Mouse (Mus musculus): ENCODE data around the gene Olfr215. TPM values are rescaled to one million over a fixed set of nuclear protein-coding genes. Genes with fewer than 3 reads are reported as not detected.

Gene Olfr215
- total RNA-seq, 1 experiment from 2014 or later, result not detected

Other genes starting within 250 kb of the Olfr215 start
- gene March8, start 246.2 kb downstream of the Olfr215 start, total RNA-seq (2017), result 6.8 and 18.2 TPM in 2 replicates
- 110 and 128 TPM in 2 replicates for gene Alox5, start 123.0 kb downstream of the Olfr215 start, total RNA-seq (2017)
- not detected in 2 replicates for gene Olfr211, start 95.1 kb downstream of the Olfr215 start, total RNA-seq (2017)
- not detected in 2 replicates for gene Olfr212, start 77.7 kb downstream of the Olfr215 start, total RNA-seq (2017)
- not detected in 2 replicates for gene Olfr213, start 45.7 kb downstream of the Olfr215 start, total RNA-seq (2017)
- not detected in 2 replicates for gene Gm5580, start 33.1 kb downstream of the Olfr215 start, total RNA-seq (2017)
- not detected in 2 replicates for gene Olfr214, start 30.0 kb downstream of the Olfr215 start, total RNA-seq (2017)
- gene Zfp422, start 44.8 kb upstream of the Olfr215 start, total RNA-seq (2017), result 11.6 and 12.8 TPM in 2 replicates
- gene Depp1, start 66.4 kb upstream of the Olfr215 start, total RNA-seq (2017), result not detected in 2 replicates
- 32.2 and 39.9 TPM in 2 replicates for gene Rassf4, start 89.8 kb upstream of the Olfr215 start, total RNA-seq (2017)
- gene Tmem72, start 132.7 kb upstream of the Olfr215 start, total RNA-seq (2017), result 0.23 and 0.37 TPM in 2 replicates